36 mouse cellular contexts compared by ENCODE assay signal in genomic region chr16:43653288-43653687, GRCm38 (mm10). TPM values are rescaled to one million over a fixed set of nuclear protein-coding genes. Genes with fewer than 3 reads are reported as not detected.
"Had no signal": no experiment of that assay in that cellular context is flagged by ENCODE, and none has a peak within 500 bp of the region (broad histone marks: within the 10 kb centered on the region; RNA-seq: fewer than 3 reads in every experiment).

No protein-coding gene starts in this region.

- H3K27me3 ChIP-seq: embryonic facial prominence, embryonic 12.5 days; embryonic facial prominence, embryonic 13.5 days; embryonic facial prominence, embryonic 15.5 days; forebrain, embryonic 12.5 days; forebrain, embryonic 13.5 days; forebrain, embryonic 15.5 days had no signal

- H3K4me1 ChIP-seq: embryonic facial prominence, embryonic 10.5 days; embryonic facial prominence, embryonic 12.5 days; embryonic facial prominence, embryonic 13.5 days; embryonic facial prominence, embryonic 15.5 days; forebrain, embryonic 10.5 days; forebrain, embryonic 12.5 days; forebrain, embryonic 13.5 days; forebrain, embryonic 15.5 days had no signal

- H3K9ac ChIP-seq: embryonic facial prominence, embryonic 12.5 days; embryonic facial prominence, embryonic 13.5 days; embryonic facial prominence, embryonic 15.5 days; forebrain, embryonic 12.5 days; forebrain, embryonic 13.5 days; forebrain, embryonic 15.5 days; forebrain, postnatal 0 days had no signal

- DNase-seq: cerebellum, adult 9-10 months; cerebellum, adult 9-11 months; cerebellum, postnatal 10 days; cerebellum, postnatal 14 days; cerebellum, postnatal 25 days; cerebellum, postnatal 36 days; embryo, embryonic 11 days; forebrain, postnatal 0 days; gastrocnemius, adult 2 months; gastrocnemius, postnatal 10 days; gastrocnemius, postnatal 14 days; gastrocnemius, postnatal 25 days; gastrocnemius, postnatal 36 days; heart, adult 18-20 months; heart, adult 2 months had no signal

- H3K27ac ChIP-seq: embryonic facial prominence, embryonic 10.5 days; embryonic facial prominence, embryonic 12.5 days; embryonic facial prominence, embryonic 13.5 days; embryonic facial prominence, embryonic 15.5 days; forebrain, embryonic 10.5 days; forebrain, embryonic 12.5 days; forebrain, embryonic 13.5 days; forebrain, embryonic 15.5 days; gastrocnemius, adult 2 months; heart, adult 2 months had no signal

- H3K36me3 ChIP-seq: embryonic facial prominence, embryonic 10.5 days; embryonic facial prominence, embryonic 12.5 days; embryonic facial prominence, embryonic 13.5 days; embryonic facial prominence, embryonic 15.5 days; forebrain, embryonic 10.5 days; forebrain, embryonic 12.5 days; forebrain, embryonic 15.5 days had no signal

- H3K9me3 ChIP-seq: embryonic facial prominence, embryonic 10.5 days; embryonic facial prominence, embryonic 12.5 days; embryonic facial prominence, embryonic 13.5 days; embryonic facial prominence, embryonic 15.5 days; forebrain, embryonic 10.5 days; forebrain, embryonic 12.5 days; forebrain, embryonic 13.5 days; forebrain, embryonic 15.5 days had no signal

- H3K4me2 ChIP-seq: embryonic facial prominence, embryonic 12.5 days; embryonic facial prominence, embryonic 13.5 days; embryonic facial prominence, embryonic 15.5 days; forebrain, embryonic 12.5 days; forebrain, embryonic 13.5 days; forebrain, embryonic 15.5 days had no signal

- H3K4me3 ChIP-seq: embryonic facial prominence, embryonic 10.5 days; embryonic facial prominence, embryonic 12.5 days; embryonic facial prominence, embryonic 13.5 days; embryonic facial prominence, embryonic 15.5 days; erythroblast, embryonic 14.5 days; forebrain, embryonic 10.5 days; forebrain, embryonic 12.5 days; forebrain, embryonic 13.5 days; forebrain, embryonic 15.5 days; gastrocnemius, adult 2 months; heart, adult 2 months had no signal

RNA-seq across cellular contexts. Expression of gene Tigit, which starts 10.7 kb away (rescaled TPM):
- total RNA-seq: common myeloid progenitor, adult 5-6 weeks; forebrain, postnatal 0 days; gastrocnemius, adult 18-20 months; gastrocnemius, adult 2 months; gastrocnemius, adult 8-10 months; gastrocnemius, postnatal 10 days; gastrocnemius, postnatal 14 days; gastrocnemius, postnatal 25 days; gastrocnemius, postnatal 36 days; gastrocnemius, postnatal 4 days; granulocyte monocyte progenitor cell, adult 5-6 weeks; heart, adult 18-20 months; heart, adult 2 months; heart, adult 8-10 months had no signal
- polyA plus RNA-seq: cortical plate, adult 2 months; embryonic facial prominence, embryonic 10.5 days; embryonic facial prominence, embryonic 12.5 days; embryonic facial prominence, embryonic 13.5 days; embryonic facial prominence, embryonic 14.5 days; erythroblast, embryonic 14.5 days; forebrain, embryonic 10.5 days; forebrain, embryonic 11.5 days; forebrain, embryonic 12.5 days; forebrain, embryonic 13.5 days; forebrain, embryonic 14.5 days; forebrain, embryonic 15.5 days; forebrain, embryonic 16.5 days; frontal cortex, adult 2 months had no signal
